Comparison of ENCODE assay signal across 9 mouse cellular contexts in genomic region chr8:111889931-111890910, GRCm38 (mm10). TPM values are rescaled to one million over a fixed set of nuclear protein-coding genes. Genes with fewer than 3 reads are reported as not detected.
DNase-seq lines count a peak whose midpoint lies in the region; ATAC-seq and TF ChIP-seq lines count a peak whose summit lies in the region.
"Had no signal": no experiment of that assay in that cellular context is flagged by ENCODE, and none has a peak within 500 bp of the region (broad histone marks: within the 10 kb centered on the region; RNA-seq: fewer than 3 reads in every experiment).

No protein-coding gene starts in this region.

- no peaks in the 10 kb centered on the region for H3K36me3 ChIP-seq in kidney, embryonic 15.5 days
- no peaks in the 10 kb centered on the region for H3K36me3 ChIP-seq in hindbrain, embryonic 10.5 days
- H3K36me3 ChIP-seq in midbrain, embryonic 16.5 days (ENCODE audit: control insufficient read depth, insufficient read depth, low read length): no peaks in the 10 kb centered on the region

- no peaks in the 10 kb centered on the region for H3K9me3 ChIP-seq in kidney, embryonic 15.5 days (replicated peaks)
- no peaks in the 10 kb centered on the region for H3K9me3 ChIP-seq in hindbrain, embryonic 10.5 days
- H3K9me3 ChIP-seq in midbrain, embryonic 16.5 days (replicated peaks; ENCODE audit: control insufficient read depth, low read length, poor library complexity, severe bottlenecking): no peaks in the 10 kb centered on the region; the same call in 1 of the 2 replicates

- peak; percentile 33 for ATAC-seq in kidney, embryonic 15.5 days (replicated peaks; ENCODE audit: low FRiP score)
- ATAC-seq in midbrain, embryonic 16.5 days: 0 out of 2 replicates have a peak, but pooled peaks have one; percentile 28

- peaks cover 45% of the 10 kb centered on the region for H3K27me3 ChIP-seq in kidney, embryonic 15.5 days
- no peaks in the 10 kb centered on the region for H3K27me3 ChIP-seq in cerebellum, adult 2 months (ENCODE audit: control insufficient read depth, insufficient read depth, low read length)
- peaks cover 58% of the 10 kb centered on the region for H3K27me3 ChIP-seq in hindbrain, embryonic 10.5 days (ENCODE audit: insufficient read depth, poor library complexity, severe bottlenecking)
- H3K27me3 ChIP-seq in midbrain, embryonic 16.5 days (ENCODE audit: control insufficient read depth, insufficient read depth, low read depth, low read length): peaks cover 28% of the 10 kb centered on the region

- peaks cover 28% of the 10 kb centered on the region for H3K4me1 ChIP-seq in kidney, embryonic 15.5 days
- peaks cover 9% of the 10 kb centered on the region for H3K4me1 ChIP-seq in cerebellum, adult 2 months (ENCODE audit: control insufficient read depth, insufficient read depth, low read length)
- peaks cover 16% of the 10 kb centered on the region for H3K4me1 ChIP-seq in hindbrain, embryonic 10.5 days (replicated peaks)
- peaks cover 6% of the 10 kb centered on the region; the same call in 1 of the 2 replicates for H3K4me1 ChIP-seq in midbrain, embryonic 16.5 days (ENCODE audit: control insufficient read depth, insufficient read depth, low read length)

- peak overlapping the region; percentile 33 for H3K4me3 ChIP-seq in kidney, embryonic 15.5 days (replicated peaks)
- peak overlapping the region; percentile 56 for H3K4me3 ChIP-seq in cerebellum, adult 2 months (replicated peaks; ENCODE audit: insufficient read depth, low read depth, low read length)
- H3K4me3 ChIP-seq in hindbrain, embryonic 10.5 days: peak overlapping the region; percentile 44
- peak overlapping the region; percentile 38 for H3K4me3 ChIP-seq in midbrain, embryonic 16.5 days (ENCODE audit: low read depth, low read length)

- no peak overlapping the region for H3K27ac ChIP-seq in kidney, embryonic 15.5 days
- no peak overlapping the region for H3K27ac ChIP-seq in cerebellum, adult 2 months (ENCODE audit: insufficient read depth, low read length)
- H3K27ac ChIP-seq in hindbrain, embryonic 10.5 days: no peak overlapping the region
- no peak overlapping the region for H3K27ac ChIP-seq in midbrain, embryonic 16.5 days (ENCODE audit: low read length)

- no peak overlapping the region for H3K9ac ChIP-seq in kidney, embryonic 15.5 days
- H3K9ac ChIP-seq in midbrain, embryonic 16.5 days (ENCODE audit: low read depth, low read length): peak overlapping the region; percentile 44; the same call in 1 of the 2 replicates

- H3K4me2 ChIP-seq in kidney, embryonic 15.5 days: peak overlapping the region; percentile 61
- peak overlapping the region; percentile 66 for H3K4me2 ChIP-seq in midbrain, embryonic 16.5 days (ENCODE audit: low read length)

- DNase-seq in kidney, postnatal 25 days: no peak
- DNase-seq in cerebellum, adult 2 months: peak; percentile 55 to 63
- no peak for DNase-seq in hindbrain, embryonic 10.5 days (ENCODE audit: low spot score)
- DNase-seq in thymus, postnatal 0 days (ENCODE audit: low spot score): no peak
- no peak for DNase-seq in testis, postnatal 14 days (ENCODE audit: low spot score)
- no peak for DNase-seq in urinary bladder, postnatal 25 days (ENCODE audit: low spot score)
- DNase-seq: gastrocnemius, postnatal 36 days had no signal

- WGBS in kidney, embryonic 15.5 days: 11% methylated on average over 86 of the region's 86 CpGs
- 8% methylated on average over 86 of the region's 86 CpGs for WGBS in cerebellum, adult 2 months
- 12% methylated on average over 86 of the region's 86 CpGs for WGBS in hindbrain, embryonic 10.5 days
- 10% methylated on average over 86 of the region's 86 CpGs for WGBS in midbrain, embryonic 16.5 days

- TF ChIP-seq CTCF in cerebellum, adult 2 months (IDR thresholded peaks at IDR 0.05; ENCODE audit: borderline replicate concordance, insufficient read depth, low read depth, low read length): no peak

- no peak for TF ChIP-seq POLR2A in cerebellum, adult 2 months (IDR thresholded peaks at IDR 0.05; ENCODE audit: borderline replicate concordance, insufficient read depth, low read length)

RNA-seq across cellular contexts. Expression of gene Tmem170, which starts 13.7 kb away (rescaled TPM):
- 13.0 and 13.4 TPM in 2 replicates for polyA plus RNA-seq in kidney, embryonic 15.5 days (2015; fragmentation: Nextera tagmentation; extraction: Ambion mirVana)
- 7.2 and 8.6 TPM in 2 replicates for polyA plus RNA-seq in cerebellum, adult 2 months (2012; rRNA removed)
- 8.4 and 10.7 TPM in 2 replicates for polyA plus RNA-seq in hindbrain, embryonic 10.5 days (2016; fragmentation: Nextera tagmentation; extraction: Ambion mirVana)
- 3.8 TPM in 2 replicates for polyA plus RNA-seq in midbrain, embryonic 16.5 days (2015; fragmentation: Nextera tagmentation; extraction: Ambion mirVana)
- polyA plus RNA-seq in thymus, postnatal 0 days (2015; fragmentation: Nextera tagmentation; extraction: Ambion mirVana): 5.2 and 6.1 TPM in 2 replicates

RNA-seq across cellular contexts. Expression of gene Chst5, which starts 20.0 kb away (rescaled TPM):
- polyA plus RNA-seq in kidney, embryonic 15.5 days (2015; fragmentation: Nextera tagmentation; extraction: Ambion mirVana): 0.96 and 1.1 TPM in 2 replicates
- 2.1 and 3.1 TPM in 2 replicates for polyA plus RNA-seq in cerebellum, adult 2 months (2012; rRNA removed)
- 4.6 and 4.9 TPM in 2 replicates for polyA plus RNA-seq in hindbrain, embryonic 10.5 days (2016; fragmentation: Nextera tagmentation; extraction: Ambion mirVana)
- 2.7 and 4.1 TPM in 2 replicates for polyA plus RNA-seq in midbrain, embryonic 16.5 days (2015; fragmentation: Nextera tagmentation; extraction: Ambion mirVana)
- polyA plus RNA-seq in thymus, postnatal 0 days (2015; fragmentation: Nextera tagmentation; extraction: Ambion mirVana): 0.09 and 0.27 TPM in 2 replicates

RNA-seq across cellular contexts. Expression of gene Cfdp1, which starts 36.1 kb away (rescaled TPM):
- polyA plus RNA-seq in kidney, embryonic 15.5 days (2015; fragmentation: Nextera tagmentation; extraction: Ambion mirVana): 226 and 233 TPM in 2 replicates
- polyA plus RNA-seq in cerebellum, adult 2 months (2012; rRNA removed): 82.0 and 94.5 TPM in 2 replicates
- polyA plus RNA-seq in hindbrain, embryonic 10.5 days (2016; fragmentation: Nextera tagmentation; extraction: Ambion mirVana): 171 and 215 TPM in 2 replicates
- polyA plus RNA-seq in midbrain, embryonic 16.5 days (2015; fragmentation: Nextera tagmentation; extraction: Ambion mirVana): 222 and 233 TPM in 2 replicates
- polyA plus RNA-seq in thymus, postnatal 0 days (2015; fragmentation: Nextera tagmentation; extraction: Ambion mirVana): 105 and 119 TPM in 2 replicates

RNA-seq across cellular contexts. Expression of gene Tmem231, which starts 43.5 kb away (rescaled TPM):
- 21.1 and 21.5 TPM in 2 replicates for polyA plus RNA-seq in kidney, embryonic 15.5 days (2015; fragmentation: Nextera tagmentation; extraction: Ambion mirVana)
- 15.1 and 15.8 TPM in 2 replicates for polyA plus RNA-seq in cerebellum, adult 2 months (2012; rRNA removed)
- polyA plus RNA-seq in hindbrain, embryonic 10.5 days (2016; fragmentation: Nextera tagmentation; extraction: Ambion mirVana): 24.4 and 27.4 TPM in 2 replicates
- 20.9 and 22.4 TPM in 2 replicates for polyA plus RNA-seq in midbrain, embryonic 16.5 days (2015; fragmentation: Nextera tagmentation; extraction: Ambion mirVana)
- polyA plus RNA-seq in thymus, postnatal 0 days (2015; fragmentation: Nextera tagmentation; extraction: Ambion mirVana): 1.5 and 2.2 TPM in 2 replicates

RNA-seq across cellular contexts. Expression of gene Gabarapl2, which starts 50.3 kb away (rescaled TPM):
- 194 and 198 TPM in 2 replicates for polyA plus RNA-seq in kidney, embryonic 15.5 days (2015; fragmentation: Nextera tagmentation; extraction: Ambion mirVana)
- polyA plus RNA-seq in cerebellum, adult 2 months (2012; rRNA removed): 373 and 404 TPM in 2 replicates
- polyA plus RNA-seq in hindbrain, embryonic 10.5 days (2016; fragmentation: Nextera tagmentation; extraction: Ambion mirVana): 235 and 314 TPM in 2 replicates
- polyA plus RNA-seq in midbrain, embryonic 16.5 days (2015; fragmentation: Nextera tagmentation; extraction: Ambion mirVana): 469 and 489 TPM in 2 replicates
- 278 and 281 TPM in 2 replicates for polyA plus RNA-seq in thymus, postnatal 0 days (2015; fragmentation: Nextera tagmentation; extraction: Ambion mirVana)

Comparison
In these comparisons a context has a peak if more than half of its experiments do, and no peak if none do; other contexts are left out.
1. DNase-seq: peak in cerebellum, adult 2 months (2 of 2); none in kidney, postnatal 25 days (0 of 2), hindbrain, embryonic 10.5 days (single experiment), thymus, postnatal 0 days (single experiment), testis, postnatal 14 days (single experiment) and urinary bladder, postnatal 25 days (single experiment).
2. Peak in every context shown above with its lines, with median percentiles within 50 percentile points of each other: H3K4me3 ChIP-seq.